Mouse (Mus musculus): ENCODE measurements at regions not wholly inside any gene's neighbourhood (a gene's known extent, or its start where the extent isn't known, plus 50 kb on each side); places are given as distances from the start of the nearest gene placed in this dataset.

DNA sequence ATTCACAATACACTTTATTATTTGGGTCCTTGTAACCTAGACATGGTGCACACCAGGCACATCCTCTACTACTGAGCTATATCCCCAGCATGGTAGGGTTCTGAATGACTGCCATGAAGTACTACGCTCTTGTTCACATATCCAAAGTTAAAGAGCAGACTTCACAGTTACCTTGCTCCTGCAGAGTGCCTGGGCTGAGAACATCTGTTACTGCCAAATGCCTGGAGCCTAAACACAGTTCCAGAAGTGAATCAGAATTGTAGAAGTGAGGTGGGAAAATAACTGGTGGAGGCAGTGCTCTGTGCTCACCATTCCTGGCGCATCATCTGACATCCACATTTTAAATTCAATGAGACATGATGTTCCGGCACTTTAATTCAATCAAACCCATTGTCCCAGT lies 180.2 kb upstream of the Ift57 start:
- TF ChIP-seq MYB (IDR thresholded peaks at IDR 0.05; ENCODE audit: low read depth, low read length) (no peak), TAL1 (IDR thresholded peaks at IDR 0.05; ENCODE audit: low read length) (no peak), SIN3A (IDR thresholded peaks at IDR 0.05; ENCODE audit: low read length) (no peak), TBP (IDR thresholded peaks at IDR 0.05; ENCODE audit: low read depth, low read length) (no peak), POLR2AphosphoS2 (IDR thresholded peaks at IDR 0.05; ENCODE audit: low read length) (no peak)
- Histone ChIP-seq H3K9me3 (replicated peaks; ENCODE audit: insufficient read depth, low read length) (no peaks in the 10 kb centered on the region), H3K27ac (ENCODE audit: control insufficient read depth, low read depth, low read length) (no peak overlapping the region), H3K9ac (ENCODE audit: control insufficient read depth, low read depth, low read length, poor library complexity, severe bottlenecking) (no peak overlapping the region), H3K27me3 (ENCODE audit: control insufficient read depth in 1 of 2, insufficient read depth in 2 of 2, low read length in 2 of 2) (peaks cover 0 to 5% of the 10 kb centered on the region in 2 experiments; a peak in 2 of 4 replicates), H3K4me3 (ENCODE audit: control insufficient read depth in 1 of 2, insufficient read depth in 1 of 2, low read depth in 2 of 2, low read length in 2 of 2) (no peak overlapping the region), H3K36me3 (ENCODE audit: control insufficient read depth in 1 of 2, insufficient read depth in 2 of 2, low read length in 2 of 2) (no peaks in the 10 kb centered on the region), H3K79me2 (ENCODE audit: control insufficient read depth, insufficient read depth, low read length, poor library complexity) (no peaks in the 10 kb centered on the region), H3K4me1 (ENCODE audit: control insufficient read depth in 1 of 2, insufficient read depth in 2 of 2, low read length in 2 of 2) (no peaks in the 10 kb centered on the region)
- no peak for DNase-seq (ENCODE audit: low read depth, low spot score)

DNA sequence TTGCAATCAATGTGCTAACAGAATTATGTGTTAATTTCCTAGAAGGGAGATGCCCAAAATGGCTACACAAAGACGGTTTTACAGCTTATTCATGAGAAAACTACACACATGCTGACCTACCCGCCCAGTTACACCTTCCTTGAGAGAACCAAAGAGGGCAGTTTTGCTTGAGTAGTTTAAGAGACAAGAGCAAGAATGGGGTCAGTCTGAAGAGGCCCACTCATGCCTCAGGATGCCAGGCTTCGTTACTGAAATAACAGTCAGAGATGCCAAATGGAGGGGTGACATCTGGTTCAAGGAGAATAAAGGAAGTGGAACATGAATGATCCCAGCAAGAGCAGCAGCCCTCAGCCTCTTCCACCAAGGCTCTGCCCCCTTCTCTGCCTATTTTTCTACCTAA lies 178.6 kb upstream of the Ift57 start:
- TF ChIP-seq ETS1 (IDR thresholded peaks at IDR 0.05; ENCODE audit: low read depth, low read length) (no peak), ELF1 (IDR thresholded peaks at IDR 0.05; ENCODE audit: low read depth, low read length) (no peak), BHLHE40 (IDR thresholded peaks at IDR 0.05; ENCODE audit: borderline replicate concordance, low read depth, low read length) (no peak), GABPA (IDR thresholded peaks at IDR 0.05; ENCODE audit: low read depth, low read length) (no peak), TCF12 (IDR thresholded peaks at IDR 0.05; ENCODE audit: low read depth, low read length) (no peak)
- Histone ChIP-seq H3K4me1 (ENCODE audit: control insufficient read depth in 1 of 2, insufficient read depth in 2 of 2, low read length in 2 of 2) (no peaks in the 10 kb centered on the region), H3K9me3 (replicated peaks; ENCODE audit: insufficient read depth, low read length) (no peaks in the 10 kb centered on the region), H3K4me3 (ENCODE audit: control insufficient read depth in 1 of 2, insufficient read depth in 1 of 2, low read depth in 2 of 2, low read length in 2 of 2) (no peak overlapping the region), H3K27me3 (ENCODE audit: control insufficient read depth in 1 of 2, insufficient read depth in 2 of 2, low read length in 2 of 2) (peaks cover 0 to 6% of the 10 kb centered on the region in 2 experiments; a peak in 2 of 4 replicates), H3K27ac (ENCODE audit: control insufficient read depth, low read depth, low read length) (no peak overlapping the region), H3K36me3 (ENCODE audit: control insufficient read depth in 1 of 2, insufficient read depth in 2 of 2, low read length in 2 of 2) (no peaks in the 10 kb centered on the region), H3K79me2 (ENCODE audit: control insufficient read depth, insufficient read depth, low read length, poor library complexity) (no peaks in the 10 kb centered on the region), H3K9ac (ENCODE audit: control insufficient read depth, low read depth, low read length, poor library complexity, severe bottlenecking) (no peak overlapping the region)
- DNase-seq (ENCODE audit: low read depth, low spot score), result no peak

DNA sequence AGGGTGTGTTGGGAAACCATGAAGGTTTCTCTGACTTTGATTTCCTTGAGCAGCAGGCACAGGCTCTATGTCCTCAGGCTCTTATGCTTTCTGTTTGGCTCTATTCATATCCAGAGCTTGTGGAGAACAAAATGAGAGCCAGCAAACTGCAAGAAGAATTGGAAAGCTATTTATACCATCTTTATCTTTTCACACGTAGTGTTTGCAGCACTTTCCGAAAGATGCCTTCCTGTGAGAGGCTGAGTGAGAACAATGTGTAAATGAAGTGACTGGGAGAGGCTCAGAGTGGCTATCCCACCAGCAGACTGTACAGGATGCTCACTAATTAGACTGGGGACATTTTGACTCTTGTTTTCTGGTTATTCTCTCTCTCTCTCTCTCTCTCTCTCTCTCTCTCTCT lies 177.3 kb upstream of the Ift57 start:
- DNase-seq (ENCODE audit: low read depth, low spot score), result no peak
- Histone ChIP-seq H3K36me3 (ENCODE audit: control insufficient read depth in 1 of 2, insufficient read depth in 2 of 2, low read length in 2 of 2) (no peaks in the 10 kb centered on the region), H3K27ac (ENCODE audit: control insufficient read depth, low read depth, low read length) (no peak overlapping the region), H3K79me2 (ENCODE audit: control insufficient read depth, insufficient read depth, low read length, poor library complexity) (no peaks in the 10 kb centered on the region), H3K9ac (ENCODE audit: control insufficient read depth, low read depth, low read length, poor library complexity, severe bottlenecking) (no peak overlapping the region), H3K27me3 (ENCODE audit: control insufficient read depth in 1 of 2, insufficient read depth in 2 of 2, low read length in 2 of 2) (peaks cover 0 to 4% of the 10 kb centered on the region in 2 experiments; a peak in 2 of 4 replicates), H3K9me3 (replicated peaks; ENCODE audit: insufficient read depth, low read length) (no peaks in the 10 kb centered on the region), H3K4me1 (ENCODE audit: control insufficient read depth in 1 of 2, insufficient read depth in 2 of 2, low read length in 2 of 2) (no peaks in the 10 kb centered on the region), H3K4me3 (ENCODE audit: control insufficient read depth in 1 of 2, insufficient read depth in 1 of 2, low read depth in 2 of 2, low read length in 2 of 2) (no peak overlapping the region)
- TF ChIP-seq ZKSCAN1 (IDR thresholded peaks at IDR 0.05; ENCODE audit: low read depth, low read length) (no peak), ETS1 (IDR thresholded peaks at IDR 0.05; ENCODE audit: low read depth, low read length) (no peak), EP300 (IDR thresholded peaks at IDR 0.05; ENCODE audit: low read depth in 1 of 2, low read length in 2 of 2) (no peak), RCOR1 (IDR thresholded peaks at IDR 0.05; ENCODE audit: low read depth, low read length) (no peak), UBTF (IDR thresholded peaks at IDR 0.05; ENCODE audit: borderline replicate concordance, insufficient read depth, low read depth, low read length) (no peak), MAZ (IDR thresholded peaks at IDR 0.05; ENCODE audit: low read depth, low read length) (no peak), ZMIZ1 (IDR thresholded peaks at IDR 0.05; ENCODE audit: low read depth, low read length) (no peak), TAL1 (IDR thresholded peaks at IDR 0.05; ENCODE audit: low read length) (no peak), POLR2AphosphoS5 (IDR thresholded peaks at IDR 0.05; ENCODE audit: borderline replicate concordance, low read depth, low read length) (no peak)

Measured in MEL (cell line).